Mouse (Mus musculus) brain, embryonic 14.5 days (tissue): ENCODE results near the gene Efcc1. TPM values are rescaled to one million over a fixed set of nuclear protein-coding genes. Genes with fewer than 3 reads are reported as not detected.
A peak's percentile ranks its signal among the peaks of the same experiment; 100 is the strongest.
"Not testable (repeated sequence)": the region's sequence is repeated elsewhere in the genome, so short reads cannot be mapped to it uniquely, and the experiment has no call there.

Source experiments
- DNase-seq: peaks from one replicate; pipeline ENCODE4 v3.0.0-alpha.2; 2011; ENCODE audit warnings: low read depth
- CTCF ChIP-seq: fragments of 200-500 bp; IDR thresholded peaks from 2 replicates; pipeline ENCODE4 v1.5.1; 2012; ENCODE audit warnings: inconsistent platforms, mild to moderate bottlenecking, moderate library complexity, borderline replicate concordance; ENCODE audit not compliant: insufficient read depth, insufficient read length; ENCODE audit errors: extremely low read depth
- POLR2A ChIP-seq: fragments of 200-500 bp; IDR thresholded peaks from 2 replicates; pipeline ENCODE4 v1.6.1; 2012; ENCODE audit warnings: mild to moderate bottlenecking, inconsistent platforms, borderline replicate concordance; ENCODE audit not compliant: poor library complexity, insufficient read depth, insufficient read length, severe bottlenecking; ENCODE audit errors: extremely low read depth
- polyA plus RNA-seq: library from polyadenylated mRNA; depleted of rRNA; stranded (reverse); fragments of >200 nt; gene quantifications from 2 replicates; pipeline ENCODE4 v1.2.3, GENCODE M21; 2012

Efcc1 gene
- polyA plus RNA-seq, 1 experiment = 4.6 TPM

GRCm38 (mm10) chr6:87748531-87748930 is 17.9 kb downstream of the Efcc1 start:
- no peak for DNase-seq
- TF ChIP-seq POLR2A = no peak
- TF ChIP-seq CTCF = no peak

- no peak for DNase-seq
- no peak for TF ChIP-seq POLR2A
- no peak for TF ChIP-seq CTCF
These were observed 19.7 kb downstream of the Efcc1 start for GRCm38 (mm10) chr6:87750184-87750910.

GRCm38 (mm10) chr6:87751574-87751973 is 20.9 kb downstream of the Efcc1 start:
- TF ChIP-seq CTCF (no peak), POLR2A (no peak)
- no peak for DNase-seq

- DNase-seq = no peak
- no peak for TF ChIP-seq CTCF
- no peak for TF ChIP-seq POLR2A
These were observed 24.5 kb downstream of the Efcc1 start for GRCm38 (mm10) chr6:87755196-87755595.

GRCm38 (mm10) chr6:87756896-87757295 is 26.2 kb downstream of the Efcc1 start:
- TF ChIP-seq POLR2A = no peak
- DNase-seq = no peak

- no peak for DNase-seq
- TF ChIP-seq CTCF = no peak
- TF ChIP-seq POLR2A = no peak
These were observed 28.7 kb downstream of the Efcc1 start for GRCm38 (mm10) chr6:87759404-87759803.

GRCm38 (mm10) chr6:87759850-87760249 is 29.2 kb downstream of the Efcc1 start:
- no peak for DNase-seq
- TF ChIP-seq POLR2A = no peak
- no peak for TF ChIP-seq CTCF

GRCm38 (mm10) chr6:87762161-87762560 is 31.5 kb downstream of the Efcc1 start:
- no peak for DNase-seq
- no peak for TF ChIP-seq CTCF
- TF ChIP-seq POLR2A = no peak

GRCm38 (mm10) chr6:87763376-87764280 is 33.0 kb downstream of the Efcc1 start:
- DNase-seq = peak; percentile 39
- TF ChIP-seq CTCF (peak; percentile 46; the same call in 1 of the 2 replicates), POLR2A (no peak)

- not testable (repeated sequence) for DNase-seq
These were observed 33.6 kb downstream of the Efcc1 start for GRCm38 (mm10) chr6:87764296-87764695.

- TF ChIP-seq CTCF (peak; percentile 35; the same call in 1 of the 2 replicates), POLR2A (no peak)
- DNase-seq = peak; percentile 27
These were observed 40.0 kb downstream of the Efcc1 start for GRCm38 (mm10) chr6:87770626-87771025.

- TF ChIP-seq POLR2A (no peak), CTCF (no peak)
- DNase-seq = no peak
These were observed 43.8 kb downstream of the Efcc1 start for GRCm38 (mm10) chr6:87774466-87774865.
